ENCODE assay signal across 22 mouse cellular contexts in genomic region chr4:120879386-120879785, GRCm38 (mm10). TPM values are rescaled to one million over a fixed set of nuclear protein-coding genes. Genes with fewer than 3 reads are reported as not detected.
DNase-seq lines count a peak whose midpoint lies in the region; TF ChIP-seq lines count a peak whose summit lies in the region.
"Had no signal": no experiment of that assay in that cellular context is flagged by ENCODE, and none has a peak within 500 bp of the region (broad histone marks: within the 10 kb centered on the region; RNA-seq: fewer than 3 reads in every experiment).

No protein-coding gene starts in this region.

- intact Hi-C loops in left cerebral cortex, adult 2 months (cut with DNase I): loop anchor here (2.0 kb wide), 1 partner anchor 19 kb away; no protein-coding TSS in a partner anchor

- H3K27ac ChIP-seq in left cerebral cortex, adult 2 months: peak overlapping the region; percentile 77
- H3K27ac ChIP-seq in CH12.LX (ENCODE audit: insufficient read depth, low read depth): no peak overlapping the region
- H3K27ac ChIP-seq: hindbrain, embryonic 12.5 days; kidney, postnatal 0 days; limb, embryonic 12.5 days; lung, embryonic 15.5 days had no signal

- H3K4me3 ChIP-seq in left cerebral cortex, adult 2 months: no peak overlapping the region
- no peak overlapping the region for H3K4me3 ChIP-seq in CH12.LX (replicated peaks in 1 of 3; ENCODE audit: low read depth in 2 of 3, low read length in 2 of 3, poor library complexity in 1 of 3)
- H3K4me3 ChIP-seq: erythroblast, embryonic 14.5 days; hindbrain, embryonic 12.5 days; limb, embryonic 12.5 days; lung, embryonic 15.5 days had no signal

- H3K79me2 ChIP-seq in CH12.LX (replicated peaks; ENCODE audit: control insufficient read depth, extremely low read depth, insufficient read depth, poor library complexity, severe bottlenecking): no peaks in the 10 kb centered on the region

- no peak overlapping the region for H3K4me2 ChIP-seq in CH12.LX (ENCODE audit: insufficient read depth, low read depth, poor library complexity, severe bottlenecking)
- H3K4me2 ChIP-seq: hindbrain, embryonic 12.5 days; limb, embryonic 12.5 days; lung, embryonic 15.5 days had no signal

- no peak for TF ChIP-seq CTCF in left cerebral cortex, adult 2 months (IDR thresholded peaks at IDR 0.05)
- no peak for TF ChIP-seq CTCF in CH12.LX (conservative IDR thresholded peaks at IDR 0.05 in 1 of 2, IDR thresholded peaks at IDR 0.05 in 1 of 2; ENCODE audit: low read depth in 2 of 2, low read length in 2 of 2)

- in situ Hi-C loops in CH12.LX (cut with MboI; ENCODE audit: low pct_ligation_motif_present, low pct_unique_long_range_greater_than_20kb, low sequenced_read_pairs): no loop called here

- no peak for TF ChIP-seq RAD21 in CH12.LX (IDR thresholded peaks at IDR 0.05; ENCODE audit: low read depth, low read length)

- H3K9ac ChIP-seq in CH12.LX (ENCODE audit: insufficient read depth, low read depth): no peak overlapping the region; the same call in 1 of the 2 replicates
- H3K9ac ChIP-seq: hindbrain, embryonic 12.5 days; limb, embryonic 12.5 days; lung, embryonic 15.5 days had no signal

- H3K36me3 ChIP-seq in CH12.LX (replicated peaks in 1 of 2; ENCODE audit: control insufficient read depth in 1 of 2, insufficient read depth in 1 of 2, low read length in 1 of 2): no peaks in the 10 kb centered on the region
- H3K36me3 ChIP-seq: G1E; hindbrain, embryonic 12.5 days; limb, embryonic 12.5 days; lung, embryonic 15.5 days had no signal

- DNase-seq in left cerebral cortex, adult 2 months (ENCODE audit: extremely low spot score in 1 of 2, low spot score in 2 of 2): no peak
- no peak for DNase-seq in left cerebral cortex, adult 8-10 months (ENCODE audit: low spot score in 2 of 2)
- peak; percentile 26 for DNase-seq in CH12.LX (ENCODE audit: extremely low read depth)
- DNase-seq in adrenal gland, postnatal 10 days: peak; percentile 14
- DNase-seq in lung, postnatal 25 days (ENCODE audit: low spot score): no peak
- DNase-seq in urinary bladder, postnatal 10 days (ENCODE audit: low spot score): no peak
- DNase-seq in left cerebral cortex, adult 9 months (ENCODE audit: low spot score in 2 of 2): no peak
- DNase-seq: B cell, adult 2 months; cerebellum, adult 2 months; cerebellum, postnatal 14 days; kidney, adult 8-10 months; layer of hippocampus, postnatal 36 days; lung, postnatal 36 days; midbrain, embryonic 14.5 days; thymus, adult 2 months; thymus, postnatal 36 days had no signal

- dilution Hi-C loops in CH12.LX (cut with MboI; ENCODE audit: extremely low pct_ligation_motif_present, extremely low pct_unique_long_range_greater_than_20kb, low sequenced_read_pairs): no loop called here

- no peak for TF ChIP-seq EP300 in CH12.LX (IDR thresholded peaks at IDR 0.05; ENCODE audit: low read length)

- peaks cover 4% of the 10 kb centered on the region for H3K27me3 ChIP-seq in CH12.LX (replicated peaks)
- H3K27me3 ChIP-seq: limb, embryonic 12.5 days; lung, embryonic 15.5 days had no signal

- peaks cover 32 to 53% of the 10 kb centered on the region in 2 experiments for H3K4me1 ChIP-seq in CH12.LX (ENCODE audit: control insufficient read depth in 1 of 2, insufficient read depth in 2 of 2)
- H3K4me1 ChIP-seq: lung, embryonic 15.5 days had no signal

- no peaks in the 10 kb centered on the region for H3K9me3 ChIP-seq in CH12.LX (replicated peaks; ENCODE audit: low read length)
- H3K9me3 ChIP-seq: G1E; hindbrain, embryonic 12.5 days; limb, embryonic 12.5 days; lung, embryonic 15.5 days had no signal

- TF ChIP-seq POLR2A in CH12.LX (IDR thresholded peaks at IDR 0.05; ENCODE audit: low read depth, low read length): no peak

TF ChIP-seq in CH12.LX, 34 proteins besides CTCF, POLR2A, EP300 and RAD21:
- no peak for TF ChIP-seq UBTF (IDR thresholded peaks at IDR 0.05; ENCODE audit: low read depth, low read length)
- TF ChIP-seq ETS1 (conservative IDR thresholded peaks at IDR 0.05; ENCODE audit: low read depth, low read length): no peak
- TF ChIP-seq POLR2AphosphoS2 (IDR thresholded peaks at IDR 0.05; ENCODE audit: low read depth, low read length): no peak
- no peak for TF ChIP-seq SIN3A (IDR thresholded peaks at IDR 0.05; ENCODE audit: low read length)
- TF ChIP-seq TCF12 (IDR thresholded peaks at IDR 0.05; ENCODE audit: low read depth, low read length): no peak
- no peak for TF ChIP-seq E2F4 (IDR thresholded peaks at IDR 0.05; ENCODE audit: insufficient replicate concordance, low read depth, low read length)
- no peak for TF ChIP-seq MYC (IDR thresholded peaks at IDR 0.05; ENCODE audit: low read depth, low read length)
- TF ChIP-seq MEF2A (IDR thresholded peaks at IDR 0.05; ENCODE audit: borderline replicate concordance, low read depth, low read length): no peak
- no peak for TF ChIP-seq ZMIZ1 (IDR thresholded peaks at IDR 0.05; ENCODE audit: low read depth, low read length)
- no peak for TF ChIP-seq MAZ (IDR thresholded peaks at IDR 0.05; ENCODE audit: low read depth, low read length)
- no peak for TF ChIP-seq USF1 (IDR thresholded peaks at IDR 0.05; ENCODE audit: low read depth, low read length)
- no peak for TF ChIP-seq TBP (conservative IDR thresholded peaks at IDR 0.05; ENCODE audit: low read depth, low read length)
- no peak for TF ChIP-seq HCFC1 (IDR thresholded peaks at IDR 0.05; ENCODE audit: low read depth, low read length)
- TF ChIP-seq SMC3 (IDR thresholded peaks at IDR 0.05; ENCODE audit: low read depth, low read length): no peak
- no peak for TF ChIP-seq CHD1 (IDR thresholded peaks at IDR 0.05; ENCODE audit: low read depth, low read length)
- TF ChIP-seq PAX5 (IDR thresholded peaks at IDR 0.05; ENCODE audit: low read length): no peak
- TF ChIP-seq CHD2 (IDR thresholded peaks at IDR 0.05; ENCODE audit: low read length): no peak
- no peak for TF ChIP-seq NELFE (IDR thresholded peaks at IDR 0.05; ENCODE audit: low read depth, low read length)
- no peak for TF ChIP-seq IRF4 (IDR thresholded peaks at IDR 0.05; ENCODE audit: low read depth, low read length)
- no peak for TF ChIP-seq ELF1 (IDR thresholded peaks at IDR 0.05; ENCODE audit: low read depth, low read length)

RNA-seq across cellular contexts. Expression of gene Rims3, which starts 24.8 kb away (rescaled TPM):
- total RNA-seq in left cerebral cortex, adult 2 months (2021): 100 to 1,000 TPM; 175 to 181 TPM
- 100 to 1,000 TPM; 137 to 160 (median 147) TPM for total RNA-seq in left cerebral cortex, adult 8-10 months (2022)
- total RNA-seq in CH12.LX (2012; rRNA removed) (0.04 and 0.17 TPM in 2 replicates), CH12.LX (2014; rRNA removed) (0.05 TPM in 1 of 2 replicates, not detected in the other)
- polyA plus RNA-seq in CH12.LX (2012; ENCODE audit: insufficient read length, low read depth): 0.08 and 0.13 TPM in 2 replicates
- 1 to 10 TPM; 6.2 to 6.5 TPM for total RNA-seq in adrenal gland, postnatal 10 days (2021)
- polyA plus RNA-seq: G1E had no signal

RNA-seq across cellular contexts. Expression of gene Exo5, which starts 45.4 kb away (rescaled TPM):
- total RNA-seq in left cerebral cortex, adult 2 months (2021): 10 to 100 TPM; 11.5 to 14.7 TPM
- 10 to 100 TPM; 13.9 to 16.5 (median 14.9) TPM for total RNA-seq in left cerebral cortex, adult 8-10 months (2022)
- total RNA-seq in CH12.LX (2012; rRNA removed): 13.4 and 13.9 TPM in 2 replicates
- total RNA-seq in CH12.LX (2014; rRNA removed): 17.4 and 23.0 TPM in 2 replicates
- polyA plus RNA-seq in CH12.LX (2012; ENCODE audit: insufficient read length, low read depth): 24.0 and 25.3 TPM in 2 replicates
- total RNA-seq in adrenal gland, postnatal 10 days (2021): 10 to 100 TPM in 1 of 2 experiments, 1 to 10 TPM in 1; 9.7 to 13.4 TPM

RNA-seq across cellular contexts. Expression of gene Nfyc, which starts 48.0 kb away (rescaled TPM):
- 10 to 100 TPM; 49.9 to 53.7 TPM for total RNA-seq in left cerebral cortex, adult 2 months (2021)
- 10 to 100 TPM; 42.4 to 48.9 (median 47.9) TPM for total RNA-seq in left cerebral cortex, adult 8-10 months (2022)
- total RNA-seq in CH12.LX (2012; rRNA removed) (33.6 and 39.9 TPM in 2 replicates), CH12.LX (2014; rRNA removed) (36.7 and 41.0 TPM in 2 replicates)
- 44.4 and 51.1 TPM in 2 replicates for polyA plus RNA-seq in CH12.LX (2012; ENCODE audit: insufficient read length, low read depth)
- 10 to 100 TPM; 44.4 to 70.7 TPM for total RNA-seq in adrenal gland, postnatal 10 days (2021)

Comparison
In these comparisons a context has a peak if more than half of its experiments do, and no peak if none do; other contexts are left out.
1. DNase-seq: peak in CH12.LX (single experiment) and adrenal gland, postnatal 10 days (single experiment); none in left cerebral cortex, adult 2 months (0 of 2), left cerebral cortex, adult 8-10 months (0 of 2), lung, postnatal 25 days (single experiment), urinary bladder, postnatal 10 days (single experiment) and left cerebral cortex, adult 9 months (0 of 2).
2. RNA of gene Rims3, which starts 24.8 kb away (total RNA-seq): 175 to 181 TPM in left cerebral cortex, adult 2 months and 137 to 160 TPM in left cerebral cortex, adult 8-10 months; 6.2 to 6.5 TPM in adrenal gland, postnatal 10 days and 0.04 to 0.17 TPM in CH12.LX; every median in the first group is over 10 times any median in the second.